Mouse (Mus musculus) heart, postnatal 0 days (tissue): ENCODE measurements around the gene Cypt12.

Experiments used
- CTCF ChIP-seq: IDR thresholded peaks from 2 replicates; pipeline ENCODE4 v1.5.1; 2016; ENCODE audit warnings: antibody characterized with exemption, control low read depth, low read depth
- EP300 ChIP-seq: IDR thresholded peaks from 2 replicates; pipeline ENCODE4 v1.6.1; 2016; ENCODE audit warnings: antibody characterized with exemption, low read depth

GRCm38 (mm10) chr3:17948299-17948698 lies at the start of gene Cypt12:
- TF ChIP-seq CTCF (no peak), EP300 (no peak)
